Mouse (Mus musculus) heart, embryonic 14.5 days (tissue): ENCODE data around the gene Rps6kb2. TPM values are rescaled to one million over a fixed set of nuclear protein-coding genes. Genes with fewer than 3 reads are reported as not detected.

Experiments used
- ATAC-seq: fragments of 200-750 bp; cut with Nextera tagmentation; 2 replicates; pipeline ENCODE4 v1.8.0; 2017; ENCODE audit warnings: low read depth, moderate TSS enrichment; ENCODE audit not compliant: insufficient number of reproducible peaks, insufficient read depth, low FRiP score
- H3K27ac ChIP-seq, 2 experiments: fragments of 200-500 bp in 1 of 2; fragments of 300-500 bp in 1 of 2; sonication (generic) in 1 of 2; replicated peaks in 1 of 2; 2 replicates each; pipeline ENCODE4 v1.5.1; 2012 to 2014; ENCODE audit warnings: low read depth in 2 of 2, low read length in 2 of 2, control low read depth in 1 of 2, mild to moderate bottlenecking in 1 of 2, mixed read lengths in 1 of 2; ENCODE audit not compliant: control insufficient read depth in 1 of 2, insufficient read depth in 1 of 2
- H3K27me3 ChIP-seq: fragments of 300-500 bp; sonication (generic); 2 replicates; pipeline ENCODE4 v1.6.1; 2014; ENCODE audit warnings: mild to moderate bottlenecking, low read length, control low read depth; ENCODE audit not compliant: control insufficient read depth, insufficient read depth
- H3K36me3 ChIP-seq: fragments of 300-500 bp; sonication (generic); 2 replicates; pipeline ENCODE4 v1.6.1; 2014; ENCODE audit warnings: mild to moderate bottlenecking, control low read depth, low read length, mixed read lengths; ENCODE audit not compliant: control insufficient read depth, insufficient read depth
- H3K4me1 ChIP-seq, 2 experiments: fragments of 200-500 bp in 1 of 2; fragments of 300-500 bp in 1 of 2; sonication (generic) in 1 of 2; 2 replicates each; pipeline ENCODE4 v1.6.1; 2012 to 2014; ENCODE audit warnings: low read length in 2 of 2, control low read depth in 1 of 2, mixed read lengths in 1 of 2; ENCODE audit not compliant: control insufficient read depth in 2 of 2, insufficient read depth in 2 of 2
- H3K4me2 ChIP-seq: fragments of 300-500 bp; sonication (generic); 2 replicates; pipeline ENCODE4 v1.6.1; 2014; ENCODE audit warnings: mild to moderate bottlenecking, low read length
- H3K4me3 ChIP-seq, 2 experiments: fragments of 200-500 bp in 1 of 2; fragments of 300-500 bp in 1 of 2; sonication (generic) in 1 of 2; 2 replicates each; pipeline ENCODE4 v1.5.1; 2012 to 2014; ENCODE audit warnings: low read length in 2 of 2, mild to moderate bottlenecking in 2 of 2, control low read depth in 1 of 2, low read depth in 1 of 2, moderate library complexity in 1 of 2; ENCODE audit not compliant: control insufficient read depth in 1 of 2, insufficient read depth in 1 of 2
- H3K9ac ChIP-seq: fragments of 300-500 bp; sonication (generic); 2 replicates; pipeline ENCODE4 v1.6.1; 2014; ENCODE audit warnings: mild to moderate bottlenecking, low read length
- H3K9me3 ChIP-seq: fragments of 300-500 bp; sonication (generic); 2 replicates; pipeline ENCODE4 v1.6.1; 2016; ENCODE audit warnings: low read length, control low read depth; ENCODE audit not compliant: control insufficient read depth
- WGBS: fragments of 180-500 bp; shearing (Covaris S2); extraction: QIAGEN DNeasy Blood & Tissue Kit; methylation state at CpG from one replicate; pipeline ENCODE4 v1.1.7; 2014; 5-methylcytosine and 5-hydroxymethylcytosine counted together
- polyA plus RNA-seq: library from polyadenylated mRNA; unstranded; fragments of >200 nt; fragmentation: Nextera tagmentation; extraction: Ambion mirVana; gene quantifications from 2 replicates; pipeline ENCODE4 v1.2.1, GENCODE M21; 2014

Gene Rps6kb2
- polyA plus RNA-seq, 1 experiment from 2014 or later, result 31.4 TPM

DNA sequence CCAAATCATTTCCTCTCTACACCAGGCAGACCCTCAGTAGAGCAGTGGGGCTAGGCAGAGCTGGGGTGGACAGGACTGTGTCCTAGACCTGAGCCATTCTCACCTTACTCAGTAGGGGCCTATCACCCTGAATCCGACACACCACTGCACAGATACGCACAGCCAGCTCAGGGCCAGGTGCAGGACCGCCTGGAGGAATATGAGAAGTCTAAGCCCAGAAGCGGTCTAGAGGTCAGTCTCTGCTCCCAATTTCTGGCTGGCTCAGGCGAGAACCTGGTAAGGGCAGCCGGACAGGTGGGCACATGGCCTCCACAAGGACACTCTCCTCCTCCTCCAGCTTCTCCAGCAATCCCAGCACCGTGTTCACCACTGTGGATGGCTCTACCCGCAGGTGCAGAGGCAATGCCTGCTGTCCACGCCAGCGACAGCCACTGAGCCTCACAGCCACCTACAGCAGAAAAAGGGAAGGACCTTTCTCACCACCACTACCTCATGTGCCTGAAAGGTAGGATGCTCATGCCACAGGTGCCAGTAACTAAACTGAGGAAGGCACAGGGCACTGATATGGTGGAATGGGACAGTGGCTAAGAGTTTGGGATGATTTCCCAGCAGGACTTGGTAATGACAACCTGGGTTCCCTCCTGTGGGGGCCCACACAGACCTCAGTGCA is 7.7 kb upstream of the Rps6kb2 start:
- Histone ChIP-seq H3K4me3 (no peak overlapping the region), H3K9me3 (no peaks in the 10 kb centered on the region), H3K9ac (peak overlapping the region; percentile 47), H3K4me1 (peaks cover 38 to 60% of the 10 kb centered on the region in 2 experiments), H3K27me3 (no peaks in the 10 kb centered on the region), H3K27ac (peak overlapping the region; percentile 57 to 92; a peak in 3 of 4 replicates), H3K4me2 (peak overlapping the region; percentile 26; the same call in 1 of the 2 replicates), H3K36me3 (no peaks in the 10 kb centered on the region)
- ATAC-seq, result no peak
- 94% methylated on average over 10 of the region's 10 CpGs for WGBS

DNA sequence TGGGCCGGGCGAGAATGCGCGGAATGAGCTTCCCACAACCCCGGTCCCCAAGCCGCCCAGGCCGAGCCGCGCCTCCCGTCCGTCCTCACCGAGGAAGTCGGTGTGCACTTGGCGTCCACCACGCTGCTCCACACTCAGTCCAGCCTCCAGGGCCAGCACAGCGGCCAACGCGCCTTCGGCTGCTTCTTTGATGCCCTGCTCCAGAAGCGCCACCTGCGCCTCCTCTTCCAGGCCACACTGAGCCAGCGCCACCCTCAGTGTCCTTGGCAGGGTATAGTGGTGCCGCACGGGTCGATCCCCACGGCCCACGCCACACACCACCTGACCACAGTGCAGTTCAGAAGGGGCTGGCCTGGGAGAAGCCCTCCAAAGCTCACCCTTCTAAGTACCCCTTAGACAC is 6.7 kb upstream of the Rps6kb2 start:
- H3K4me3 ChIP-seq, result peak overlapping the region; percentile 46
- no peaks in the 10 kb centered on the region for H3K36me3 ChIP-seq
- peak overlapping the region; percentile 74 to 92 for H3K27ac ChIP-seq
- peak overlapping the region; percentile 86 for H3K9ac ChIP-seq
- H3K27me3 ChIP-seq, result no peaks in the 10 kb centered on the region
- H3K4me2 ChIP-seq, result peak overlapping the region; percentile 91
- peaks cover 29 to 50% of the 10 kb centered on the region in 2 experiments for H3K4me1 ChIP-seq
- H3K9me3 ChIP-seq, result no peaks in the 10 kb centered on the region
- ATAC-seq, result peak; percentile 3; the same call in 1 of the 2 replicates
- WGBS, result 7% methylated on average over 27 of the region's 27 CpGs

DNA sequence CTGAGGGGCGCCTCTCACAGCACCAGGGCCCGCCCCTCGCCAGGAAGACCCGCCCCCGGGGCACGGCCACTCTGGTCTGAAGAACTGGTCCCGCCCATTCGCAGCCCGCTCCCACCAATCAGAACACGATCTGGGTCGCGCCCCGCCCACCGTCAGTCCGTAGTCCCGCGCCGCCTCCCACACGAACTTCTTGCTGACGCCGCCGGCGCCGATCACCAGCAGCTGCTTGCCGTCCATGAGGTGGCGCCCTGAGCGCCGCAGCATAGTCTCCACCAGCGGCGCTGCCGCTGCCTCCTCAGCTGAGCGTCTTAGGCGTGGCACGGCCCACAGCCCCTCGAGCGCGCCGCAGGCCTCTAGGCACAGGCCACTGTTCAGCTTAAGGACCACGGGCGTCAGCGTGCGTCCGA is 6.2 kb upstream of the Rps6kb2 start:
- H3K9ac ChIP-seq, result peak overlapping the region; percentile 86
- no peaks in the 10 kb centered on the region for H3K27me3 ChIP-seq
- H3K4me2 ChIP-seq, result peak overlapping the region; percentile 91
- H3K4me1 ChIP-seq, result peaks cover 29 to 50% of the 10 kb centered on the region in 2 experiments
- H3K27ac ChIP-seq, result peak overlapping the region; percentile 74 to 92
- no peaks in the 10 kb centered on the region for H3K9me3 ChIP-seq
- ATAC-seq, result peak; percentile 89
- no peaks in the 10 kb centered on the region for H3K36me3 ChIP-seq
- peak overlapping the region; percentile 46 for H3K4me3 ChIP-seq
- under 1% methylated on average over 43 of the region's 43 CpGs for WGBS

DNA sequence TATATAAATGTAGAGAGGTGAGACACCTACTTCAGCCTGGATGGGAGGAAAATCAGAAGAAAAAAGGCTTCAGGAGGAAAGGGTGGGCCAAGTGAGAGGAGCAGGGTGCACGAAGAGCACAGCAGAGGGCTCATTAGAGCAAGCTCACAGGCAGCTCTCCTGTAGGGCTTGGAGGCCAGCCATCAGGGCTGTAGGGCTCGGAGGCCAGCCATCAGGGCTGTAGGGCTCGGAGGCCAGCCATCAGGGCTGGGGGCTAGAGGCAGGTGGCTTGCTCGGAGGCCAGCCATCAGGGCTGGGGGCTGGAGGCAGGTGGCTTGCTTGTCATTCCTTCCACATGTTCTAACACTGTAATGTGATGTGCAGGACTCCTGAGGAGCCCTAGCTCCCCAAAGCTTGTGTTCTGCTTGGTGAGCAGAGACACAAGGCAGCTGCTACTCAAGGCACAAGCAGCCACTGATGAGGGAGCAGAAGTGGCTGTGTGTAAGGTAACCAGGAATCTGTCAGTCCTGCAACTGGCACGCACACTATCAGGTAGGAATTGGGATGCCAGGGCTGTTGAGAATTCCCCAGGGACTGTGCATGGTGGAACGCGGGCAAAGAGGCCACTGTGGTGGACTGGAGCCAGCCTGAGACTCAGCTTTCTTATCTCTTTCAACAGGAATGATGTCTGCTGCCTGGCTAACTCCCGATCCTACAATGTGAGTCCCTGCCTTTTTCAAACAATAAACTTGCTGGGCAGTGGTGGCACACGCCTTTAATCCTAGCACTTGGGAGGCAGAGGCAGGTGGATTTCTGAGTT is 3.7 kb upstream of the Rps6kb2 start:
- Histone ChIP-seq H3K4me3 (no peak overlapping the region), H3K9ac (peak overlapping the region; percentile 55), H3K9me3 (no peaks in the 10 kb centered on the region), H3K27me3 (no peaks in the 10 kb centered on the region), H3K4me1 (peaks cover 29 to 43% of the 10 kb centered on the region in 2 experiments), H3K4me2 (no peak overlapping the region), H3K36me3 (peaks cover 2% of the 10 kb centered on the region), H3K27ac (peak overlapping the region; percentile 64 to 83)
- WGBS, result 28% methylated on average over 9 of the region's 9 CpGs
- ATAC-seq, result no peak

DNA sequence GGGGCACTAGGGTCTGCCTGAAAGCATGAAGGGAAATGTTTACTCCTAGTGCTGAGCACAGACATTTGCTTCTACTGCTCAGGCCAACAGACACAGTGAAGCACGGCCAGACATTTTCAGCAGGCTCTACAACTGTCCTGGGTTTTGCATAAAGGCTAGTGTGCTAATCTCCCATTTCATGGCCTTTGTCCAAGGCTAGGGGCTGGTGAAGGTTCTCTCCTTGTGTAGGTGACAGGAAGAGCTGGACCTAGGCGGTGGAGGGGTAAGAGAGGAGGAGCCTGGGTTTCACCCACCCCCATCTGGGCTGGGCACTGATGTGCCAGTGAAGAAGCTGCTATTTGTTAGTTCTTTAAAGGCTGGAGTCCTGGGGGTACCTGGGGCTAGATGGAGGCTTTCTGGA is 1.6 kb upstream of the Rps6kb2 start:
- H3K27ac ChIP-seq, result no peak overlapping the region
- 75% methylated on average over 2 of the region's 2 CpGs for WGBS

DNA sequence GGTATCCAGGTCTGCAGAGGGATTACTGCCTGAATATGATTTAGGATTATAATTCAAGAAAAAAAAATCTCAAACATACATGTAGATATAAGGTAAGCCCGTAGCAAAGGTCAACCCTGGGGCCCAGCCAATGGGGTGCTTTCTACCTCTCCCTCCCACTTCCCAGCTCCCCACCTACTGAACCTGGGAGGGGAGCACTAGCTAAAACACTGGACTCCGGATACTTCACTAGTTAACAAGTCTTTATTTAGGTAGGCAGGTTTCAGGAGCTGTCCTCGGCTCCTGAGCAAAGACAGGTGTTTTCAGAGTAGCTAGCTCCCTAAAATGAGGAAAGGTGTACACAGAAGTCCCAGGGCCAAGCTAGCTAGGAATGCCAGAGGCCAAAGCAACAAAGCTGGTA is 946 bp upstream of the Rps6kb2 start:
- H3K27me3 ChIP-seq, result no peaks in the 10 kb centered on the region

More for the DNA sequence above, 1.6 kb upstream of the Rps6kb2 start:
- ATAC-seq, result no peak
- H3K4me2 ChIP-seq, result no peak overlapping the region
- H3K27me3 ChIP-seq, result no peaks in the 10 kb centered on the region
- peaks cover 15 to 22% of the 10 kb centered on the region in 2 experiments; a peak in 3 of 4 replicates for H3K4me1 ChIP-seq
- peaks cover 21% of the 10 kb centered on the region for H3K36me3 ChIP-seq
- no peaks in the 10 kb centered on the region for H3K9me3 ChIP-seq
- H3K9ac ChIP-seq, result no peak overlapping the region
- no peak overlapping the region for H3K4me3 ChIP-seq

DNA sequence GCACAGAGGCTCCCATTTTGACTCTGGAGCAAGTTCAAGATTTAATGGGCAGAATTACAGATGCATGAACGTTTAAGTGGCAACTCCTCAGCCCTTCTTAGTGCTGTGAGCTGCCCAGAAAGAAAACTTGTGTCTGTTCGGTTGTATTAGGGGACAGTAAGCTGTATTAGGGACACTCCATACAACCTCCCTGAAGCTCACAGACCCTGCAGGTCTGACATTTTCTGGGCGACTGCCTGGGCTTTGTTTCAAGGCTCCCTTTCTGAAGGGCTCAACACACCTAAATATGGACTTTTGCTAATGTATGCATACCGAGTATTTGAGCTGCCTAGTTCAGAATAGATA is 361 bp upstream of the Rps6kb2 start:
- WGBS, result 33% methylated on average over 4 of the region's 4 CpGs
- Histone ChIP-seq H3K9ac (peak overlapping the region; percentile 90), H3K36me3 (peaks cover 33% of the 10 kb centered on the region), H3K27me3 (no peaks in the 10 kb centered on the region), H3K4me3 (peak overlapping the region; percentile 63 to 78), H3K9me3 (no peaks in the 10 kb centered on the region), H3K4me2 (peak overlapping the region; percentile 95), H3K4me1 (peaks cover 14 to 21% of the 10 kb centered on the region in 2 experiments; a peak in 3 of 4 replicates), H3K27ac (peak overlapping the region in 1 of 2 experiments; percentile 37; a peak in 1 of 4 replicates)
- no peak for ATAC-seq

More for the DNA sequence above, 946 bp upstream of the Rps6kb2 start:
- 85% methylated on average over 3 of the region's 3 CpGs for WGBS
- peaks cover 27% of the 10 kb centered on the region for H3K36me3 ChIP-seq
- H3K4me3 ChIP-seq, result no peak overlapping the region
- H3K9me3 ChIP-seq, result no peaks in the 10 kb centered on the region
- H3K4me1 ChIP-seq, result peaks cover 14 to 21% of the 10 kb centered on the region in 2 experiments; a peak in 3 of 4 replicates
- no peak overlapping the region for H3K9ac ChIP-seq
- no peak for ATAC-seq
- no peak overlapping the region for H3K27ac ChIP-seq
- H3K4me2 ChIP-seq, result no peak overlapping the region
